Mouse (Mus musculus) fibroblast of lung, adult 2 months (primary cell): Measurements from ENCODE around the gene Fam50b.

Experiments
- DNase-seq: peaks from one replicate; pipeline ENCODE4 v3.0.0-alpha.2; 2011; ENCODE audit warnings: low read depth

The Fam50b gene

DNA sequence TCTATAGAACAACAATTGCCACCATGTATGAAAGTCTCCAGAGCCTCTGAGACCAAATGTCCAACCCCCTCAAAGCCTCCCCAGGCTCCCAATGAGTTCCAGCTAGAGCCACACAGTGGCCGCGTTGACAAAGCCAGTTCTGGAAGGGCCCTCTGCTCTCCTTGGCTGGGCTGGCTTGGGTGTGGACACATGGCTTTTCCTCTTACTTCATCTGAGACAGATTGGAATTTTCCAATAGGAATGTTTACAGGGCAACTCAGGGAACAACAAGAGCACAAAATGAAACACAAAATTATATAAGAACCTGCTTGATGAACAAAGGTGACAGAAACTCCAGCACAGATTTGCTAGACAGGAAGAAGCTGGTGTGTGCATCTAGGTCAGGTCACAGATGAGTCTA is 59.8 kb downstream of the Fam50b start:
- DNase-seq, result no peak
